Mouse (Mus musculus) erythroblast, embryonic 14.5 days (primary cell): ENCODE results near the gene Lyg1. TPM values are rescaled to one million over a fixed set of nuclear protein-coding genes. Genes with fewer than 3 reads are reported as not detected.

Source experiments
- H3K27me3 ChIP-seq: 2 replicates; pipeline ENCODE4 v1.6.1; 2012; ENCODE audit warnings: inconsistent platforms; ENCODE audit not compliant: control insufficient read depth
- H3K36me3 ChIP-seq: 2 replicates; pipeline ENCODE4 v1.6.1; 2012; ENCODE audit warnings: mild to moderate bottlenecking, inconsistent platforms; ENCODE audit not compliant: control insufficient read depth
- H3K4me1 ChIP-seq: 2 replicates; pipeline ENCODE4 v1.6.1; 2012; ENCODE audit warnings: inconsistent platforms; ENCODE audit not compliant: control insufficient read depth
- H3K4me3 ChIP-seq: replicated peaks from 2 replicates; pipeline ENCODE3; 2012; ENCODE audit warnings: moderate library complexity, mild to moderate bottlenecking, inconsistent platforms
- H3K9me3 ChIP-seq: 2 replicates; pipeline ENCODE4 v1.6.1; 2012; ENCODE audit warnings: low read length, inconsistent platforms, mixed read lengths; ENCODE audit not compliant: control insufficient read depth
- GATA1 ChIP-seq: IDR thresholded peaks from 2 replicates; pipeline ENCODE4 v1.6.1; 2012; ENCODE audit warnings: low read length, inconsistent platforms, mixed read lengths
- TAL1 ChIP-seq: IDR thresholded peaks from 3 replicates; pipeline ENCODE4 v1.6.1; 2012; ENCODE audit warnings: low read length, inconsistent platforms, mixed read lengths
- polyA plus RNA-seq: library from polyadenylated mRNA; stranded (reverse); fragments of >175 nt; gene quantifications from 2 replicates; pipeline ENCODE4 v1.2.3, GENCODE M21; 2012

Gene Lyg1
- polyA plus RNA-seq, 1 experiment, result not detected

GRCm38 (mm10) chr1:37916393-37916792 is 41.2 kb downstream of the Lyg1 start, which contains the start of gene Lyg2:
TSS of gene Lyg2 (minus strand) at chr1:37916493.
- TF ChIP-seq GATA1 (no peak), TAL1 (no peak)
- Histone ChIP-seq H3K36me3 (no peaks in the 10 kb centered on the region), H3K27me3 (peaks cover 2% of the 10 kb centered on the region; the same call in 1 of the 2 replicates), H3K4me1 (no peaks in the 10 kb centered on the region), H3K9me3 (no peaks in the 10 kb centered on the region), H3K4me3 (no peak within 1 kb of the TSS)

GRCm38 (mm10) chr1:37912751-37913150 is 44.8 kb downstream of the Lyg1 start:
- Histone ChIP-seq H3K4me3 (no peak overlapping the region), H3K36me3 (no peaks in the 10 kb centered on the region), H3K9me3 (no peaks in the 10 kb centered on the region), H3K27me3 (peaks cover 2% of the 10 kb centered on the region), H3K4me1 (no peaks in the 10 kb centered on the region)
- no peak for TF ChIP-seq GATA1
- no peak for TF ChIP-seq TAL1

GRCm38 (mm10) chr1:37903178-37903577 is 54.4 kb downstream of the Lyg1 start:
- Histone ChIP-seq H3K36me3 (peaks cover 26% of the 10 kb centered on the region), H3K27me3 (peaks cover 2% of the 10 kb centered on the region; the same call in 1 of the 2 replicates), H3K9me3 (no peaks in the 10 kb centered on the region), H3K4me3 (no peak overlapping the region), H3K4me1 (no peaks in the 10 kb centered on the region)
- TF ChIP-seq GATA1 (no peak), TAL1 (no peak)

GRCm38 (mm10) chr1:37900288-37900687 is 57.3 kb downstream of the Lyg1 start:
- H3K27me3 ChIP-seq, result no peaks in the 10 kb centered on the region
- TF ChIP-seq TAL1 (no peak), GATA1 (no peak)
- H3K36me3 ChIP-seq, result peaks cover 52% of the 10 kb centered on the region

GRCm38 (mm10) chr1:37899816-37900215 is 57.7 kb downstream of the Lyg1 start:
- TF ChIP-seq TAL1 (no peak), GATA1 (no peak)
- peaks cover 56% of the 10 kb centered on the region for H3K36me3 ChIP-seq
- H3K9me3 ChIP-seq, result no peaks in the 10 kb centered on the region
- no peaks in the 10 kb centered on the region for H3K4me1 ChIP-seq
- no peak overlapping the region for H3K4me3 ChIP-seq
- no peaks in the 10 kb centered on the region for H3K27me3 ChIP-seq

More at GRCm38 (mm10) chr1:37900288-37900687, 57.3 kb downstream of the Lyg1 start:
- Histone ChIP-seq H3K4me1 (no peaks in the 10 kb centered on the region), H3K4me3 (no peak overlapping the region), H3K9me3 (no peaks in the 10 kb centered on the region)

Other genes with a start within 250 kb of the Lyg1 start
- gene 2010300C02Rik, start 237.7 kb downstream of the Lyg1 start, polyA plus RNA-seq, result 0.08 TPM in 1 of 2 replicates, not detected in the other
- 0.03 and 0.04 TPM in 2 replicates for gene Tsga10, start 91.3 kb downstream of the Lyg1 start, polyA plus RNA-seq
- not detected in 2 replicates for gene Lipt1, start 86.0 kb downstream of the Lyg1 start, polyA plus RNA-seq
- 0.19 TPM in 2 replicates for gene Mitd1, start 67.3 kb downstream of the Lyg1 start, polyA plus RNA-seq
- gene Mrpl30, start 67.3 kb downstream of the Lyg1 start, polyA plus RNA-seq, result 3.3 and 3.6 TPM in 2 replicates
- gene Lyg2, start 41.3 kb downstream of the Lyg1 start, polyA plus RNA-seq, result not detected in 2 replicates
- gene Txndc9, start 40.1 kb upstream of the Lyg1 start, polyA plus RNA-seq, result 0.46 and 1.1 TPM in 2 replicates
- 10.1 and 11.0 TPM in 2 replicates for gene Eif5b, start 40.3 kb upstream of the Lyg1 start, polyA plus RNA-seq
- 0.21 and 0.33 TPM in 2 replicates for gene Rev1, start 172.0 kb upstream of the Lyg1 start, polyA plus RNA-seq